Mouse (Mus musculus) kidney, adult 2 months (tissue): ENCODE data around the gene Anxa4. TPM values are rescaled to one million over a fixed set of nuclear protein-coding genes. Genes with fewer than 3 reads are reported as not detected.

Source experiments
- DNase-seq: peaks from one replicate; pipeline ENCODE4 v3.0.0; 2021
- H3K27ac ChIP-seq: fragments of 200-500 bp; 2 replicates; pipeline ENCODE4 v1.5.1; 2012; ENCODE audit warnings: low read depth, low read length, control low read depth, inconsistent platforms; ENCODE audit not compliant: insufficient read depth
- H3K27me3 ChIP-seq: fragments of 200-500 bp; replicated peaks from 2 replicates; pipeline ENCODE4 v1.6.1; 2012; ENCODE audit warnings: mild to moderate bottlenecking, moderate library complexity, low read length, inconsistent platforms; ENCODE audit not compliant: control insufficient read depth, insufficient read depth
- H3K36me3 ChIP-seq: fragments of 200-500 bp; 2 replicates; pipeline ENCODE4 v1.6.1; 2012; ENCODE audit warnings: mild to moderate bottlenecking, moderate library complexity, low read length, inconsistent platforms; ENCODE audit not compliant: control insufficient read depth, insufficient read depth
- H3K4me1 ChIP-seq: fragments of 200-500 bp; 2 replicates; pipeline ENCODE4 v1.6.1; 2011; ENCODE audit warnings: low read length; ENCODE audit not compliant: control insufficient read depth, insufficient read depth
- H3K4me3 ChIP-seq: fragments of 200-500 bp; 2 replicates; pipeline ENCODE4 v1.5.1; 2011; ENCODE audit warnings: mild to moderate bottlenecking, low read depth, low read length, control low read depth; ENCODE audit not compliant: insufficient read depth
- CTCF ChIP-seq: fragments of 200-500 bp; conservative IDR thresholded peaks from 2 replicates; pipeline ENCODE4 v1.5.1; 2011; ENCODE audit warnings: low read depth, mild to moderate bottlenecking, control low read depth, low read length, moderate library complexity, mixed read lengths; ENCODE audit not compliant: insufficient read depth, insufficient read length
- POLR2A ChIP-seq: fragments of 200-500 bp; IDR thresholded peaks from one replicate; pipeline ENCODE4 v1.6.1; 2011; ENCODE audit warnings: low read depth, low read length, control low read depth
- WGBS: fragments of 180-500 bp; shearing (Covaris S2); methylation state at CpG from one replicate; pipeline ENCODE4 v1.1.7; 2018; 5-methylcytosine and 5-hydroxymethylcytosine counted together
- polyA plus RNA-seq: library from polyadenylated mRNA; depleted of rRNA; stranded (reverse); fragments of >200 nt; gene quantifications from 2 replicates; pipeline ENCODE4 v1.2.3, GENCODE M21; 2012

The Anxa4 gene
- polyA plus RNA-seq, 1 experiment: 68.8 TPM

- 92% methylated on average over 2 of the region's 2 CpGs for WGBS
- Histone ChIP-seq H3K27ac (no peak overlapping the region), H3K4me1 (peaks cover 5% of the 10 kb centered on the region; the same call in 1 of the 2 replicates), H3K4me3 (no peak overlapping the region), H3K36me3 (no peaks in the 10 kb centered on the region), H3K27me3 (no peaks in the 10 kb centered on the region)
- DNase-seq: no peak
- TF ChIP-seq POLR2A (no peak), CTCF (peak; percentile 40; the same call in 1 of the 2 replicates)
These were observed 34.0 kb upstream of the Anxa4 start for GRCm38 (mm10) chr6:86827432-86827831.

DNA sequence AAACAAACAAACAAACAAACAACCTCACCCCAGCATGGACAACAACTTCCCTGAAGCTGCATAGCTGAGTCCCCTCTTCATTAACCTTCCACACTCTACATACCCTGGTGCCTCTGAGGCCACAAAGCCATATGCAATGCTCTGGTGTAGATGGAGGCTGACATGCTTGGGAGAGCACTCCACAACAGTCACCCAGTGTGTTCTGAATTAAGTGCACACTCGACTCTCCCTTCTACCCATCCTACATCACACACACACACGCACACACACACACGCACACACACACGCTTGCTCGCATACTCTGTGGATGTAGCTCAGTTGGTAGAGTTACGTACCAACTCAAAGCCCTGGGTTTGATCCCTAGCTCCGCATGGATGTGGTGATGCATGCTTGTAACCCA lies 31.0 kb upstream of the Anxa4 start:
- Histone ChIP-seq H3K4me3 (no peak overlapping the region), H3K4me1 (peaks cover 5% of the 10 kb centered on the region; the same call in 1 of the 2 replicates), H3K27me3 (no peaks in the 10 kb centered on the region), H3K27ac (no peak overlapping the region), H3K36me3 (no peaks in the 10 kb centered on the region)
- 87% methylated on average over 7 of the region's 7 CpGs for WGBS
- no peak for DNase-seq
- TF ChIP-seq POLR2A (no peak), CTCF (no peak)

GRCm38 (mm10) chr6:86823824-86824223 lies 30.4 kb upstream of the Anxa4 start:
- TF ChIP-seq CTCF (no peak), POLR2A (no peak)
- peaks cover 5% of the 10 kb centered on the region; the same call in 1 of the 2 replicates for H3K4me1 ChIP-seq
- H3K4me3 ChIP-seq: no peak overlapping the region
- H3K36me3 ChIP-seq: no peaks in the 10 kb centered on the region
- H3K27ac ChIP-seq: no peak overlapping the region
- peak; percentile 68 for DNase-seq
- no peaks in the 10 kb centered on the region for H3K27me3 ChIP-seq
- WGBS: 48% methylated on average over 10 of the region's 10 CpGs

DNA sequence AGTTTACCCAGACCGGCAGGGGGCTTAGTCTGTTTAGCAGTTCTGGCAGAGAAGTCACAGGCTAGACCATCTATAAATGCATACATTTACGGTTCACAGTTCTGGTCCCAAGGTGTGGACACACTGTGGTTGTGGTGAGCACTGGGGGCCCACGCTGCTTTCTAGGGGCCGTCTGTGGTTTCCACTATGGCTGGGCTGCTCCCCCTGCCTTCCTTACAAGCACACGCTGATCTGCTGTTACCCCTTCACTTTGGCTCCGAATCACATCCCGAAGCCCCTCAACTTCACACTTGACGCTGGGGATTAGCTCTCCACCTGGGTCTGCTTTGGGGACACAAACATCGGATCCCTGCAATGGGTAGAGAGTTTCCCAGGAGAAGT lies 29.7 kb upstream of the Anxa4 start:
- Histone ChIP-seq H3K4me1 (peaks cover 5% of the 10 kb centered on the region; the same call in 1 of the 2 replicates), H3K36me3 (no peaks in the 10 kb centered on the region), H3K27me3 (no peaks in the 10 kb centered on the region), H3K4me3 (no peak overlapping the region), H3K27ac (no peak overlapping the region)
- WGBS: 60% methylated on average over 9 of the region's 9 CpGs
- TF ChIP-seq CTCF (no peak), POLR2A (no peak)
- no peak for DNase-seq

DNA sequence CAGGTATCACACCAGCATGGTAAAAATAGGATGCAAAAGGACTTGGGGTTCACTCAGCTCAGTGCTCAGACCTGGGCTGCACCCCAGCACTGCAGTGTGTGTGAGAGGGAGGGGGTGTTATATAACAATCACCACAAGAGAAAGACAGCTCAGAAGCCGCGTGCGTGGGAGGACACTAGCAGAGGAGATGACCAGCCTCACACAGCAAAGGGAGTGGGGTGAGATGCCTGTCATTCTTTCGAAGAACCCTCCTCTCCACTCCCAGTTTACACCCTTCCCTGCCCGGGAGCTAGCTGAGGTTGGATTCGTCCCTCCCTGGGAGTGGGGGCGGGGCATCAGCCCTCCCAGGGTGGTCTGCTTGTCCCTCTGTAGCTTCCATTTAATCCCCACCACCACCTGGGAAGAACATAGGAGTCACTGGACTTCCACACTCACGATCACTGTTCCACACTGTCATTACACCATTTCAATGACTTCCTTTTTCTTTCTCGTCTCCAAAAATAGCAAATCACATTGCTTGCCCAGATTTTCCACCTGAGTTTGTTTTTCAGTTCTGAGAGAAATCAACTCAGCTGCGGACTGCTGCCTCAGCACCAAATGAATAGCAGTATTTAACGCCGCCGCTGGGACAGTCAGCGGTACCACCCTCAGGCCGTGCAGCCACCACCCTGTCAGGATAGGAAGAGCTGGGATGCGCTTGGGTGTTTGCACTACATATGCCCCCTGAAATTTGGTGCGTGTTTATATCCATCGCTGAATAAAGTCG lies 29.1 kb upstream of the Anxa4 start:
- 10% methylated on average over 19 of the region's 19 CpGs for WGBS
- 0 out of 2 replicates have a peak overlapping the region, but pooled peaks have one; percentile 6 for H3K27ac ChIP-seq
- peaks cover 5% of the 10 kb centered on the region; the same call in 1 of the 2 replicates for H3K4me1 ChIP-seq
- H3K4me3 ChIP-seq: peak overlapping the region; percentile 29
- TF ChIP-seq POLR2A: no peak
- TF ChIP-seq CTCF: no peak
- DNase-seq: peak; percentile 41
- H3K36me3 ChIP-seq: no peaks in the 10 kb centered on the region
- no peaks in the 10 kb centered on the region for H3K27me3 ChIP-seq

DNA sequence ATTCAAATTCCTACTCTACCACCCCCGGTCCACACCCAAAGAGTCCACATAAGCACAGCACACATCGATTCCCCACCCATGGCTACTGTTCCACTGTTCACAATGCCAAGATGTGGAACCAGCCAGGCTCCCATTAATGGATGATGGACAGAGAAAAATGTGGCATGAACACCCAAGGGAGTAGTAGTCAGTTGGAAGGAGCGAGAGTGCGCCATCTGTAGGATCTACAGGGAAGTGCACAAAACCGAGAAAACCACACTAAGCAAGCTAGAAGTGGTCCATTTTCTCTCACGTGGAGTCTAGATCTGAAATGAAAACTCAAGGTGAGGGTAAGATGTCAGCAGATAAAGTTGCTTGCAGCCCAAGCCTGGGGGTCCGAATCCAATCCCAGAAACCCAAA lies 27.3 kb upstream of the Anxa4 start:
- Histone ChIP-seq H3K4me1 (peaks cover 5% of the 10 kb centered on the region; the same call in 1 of the 2 replicates), H3K36me3 (no peaks in the 10 kb centered on the region), H3K4me3 (no peak overlapping the region), H3K27ac (no peak overlapping the region), H3K27me3 (no peaks in the 10 kb centered on the region)
- peak; percentile 12 for DNase-seq
- TF ChIP-seq POLR2A: no peak
- peak; percentile 55 for TF ChIP-seq CTCF
- 80% methylated on average over 7 of the region's 7 CpGs for WGBS

DNA sequence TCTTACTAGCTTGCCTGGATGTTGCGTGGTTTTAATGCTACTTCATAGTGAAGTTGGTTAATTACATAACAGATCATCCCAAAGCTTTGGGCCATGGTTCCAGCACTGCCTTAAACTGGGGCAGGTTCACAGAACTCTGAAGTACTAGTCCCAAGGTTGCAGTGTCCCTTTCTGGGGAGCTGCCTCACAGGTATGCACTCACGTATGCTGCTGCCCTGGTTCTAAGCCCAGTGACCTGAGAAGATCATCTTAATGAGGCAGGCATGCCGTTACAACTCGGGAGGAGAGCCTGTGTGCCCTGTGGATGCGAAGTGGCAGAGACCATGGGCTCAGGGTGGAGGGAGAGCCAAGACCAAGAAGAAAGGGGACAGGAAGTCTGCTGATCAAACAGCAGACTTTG lies 26.5 kb upstream of the Anxa4 start:
- no peak overlapping the region for H3K4me3 ChIP-seq
- TF ChIP-seq CTCF (no peak), POLR2A (no peak)
- H3K4me1 ChIP-seq: peaks cover 5% of the 10 kb centered on the region; the same call in 1 of the 2 replicates
- H3K27ac ChIP-seq: no peak overlapping the region
- WGBS: 53% methylated on average over 5 of the region's 5 CpGs
- DNase-seq: peak; percentile 54
- H3K27me3 ChIP-seq: no peaks in the 10 kb centered on the region
- H3K36me3 ChIP-seq: no peaks in the 10 kb centered on the region
